Mouse (Mus musculus) neutrophil, adult 65 days (primary cell): ENCODE data around the gene Pygm. TPM values are rescaled to one million over a fixed set of nuclear protein-coding genes. Genes with fewer than 3 reads are reported as not detected.

ENCODE experiments used
- total RNA-seq: library from RNA; stranded (reverse); gene quantifications from 2 replicates; pipeline ENCODE4 v1.2.4, GENCODE M21; 2023

Pygm gene
- total RNA-seq = 22.1 and 26.7 TPM in 2 replicates

GRCm38 (mm10) chr19:6384128-6384527 lies at the start of gene Pygm:
Gene Pygm, plus strand, starts transcription at chr19:6384399.

DNA sequence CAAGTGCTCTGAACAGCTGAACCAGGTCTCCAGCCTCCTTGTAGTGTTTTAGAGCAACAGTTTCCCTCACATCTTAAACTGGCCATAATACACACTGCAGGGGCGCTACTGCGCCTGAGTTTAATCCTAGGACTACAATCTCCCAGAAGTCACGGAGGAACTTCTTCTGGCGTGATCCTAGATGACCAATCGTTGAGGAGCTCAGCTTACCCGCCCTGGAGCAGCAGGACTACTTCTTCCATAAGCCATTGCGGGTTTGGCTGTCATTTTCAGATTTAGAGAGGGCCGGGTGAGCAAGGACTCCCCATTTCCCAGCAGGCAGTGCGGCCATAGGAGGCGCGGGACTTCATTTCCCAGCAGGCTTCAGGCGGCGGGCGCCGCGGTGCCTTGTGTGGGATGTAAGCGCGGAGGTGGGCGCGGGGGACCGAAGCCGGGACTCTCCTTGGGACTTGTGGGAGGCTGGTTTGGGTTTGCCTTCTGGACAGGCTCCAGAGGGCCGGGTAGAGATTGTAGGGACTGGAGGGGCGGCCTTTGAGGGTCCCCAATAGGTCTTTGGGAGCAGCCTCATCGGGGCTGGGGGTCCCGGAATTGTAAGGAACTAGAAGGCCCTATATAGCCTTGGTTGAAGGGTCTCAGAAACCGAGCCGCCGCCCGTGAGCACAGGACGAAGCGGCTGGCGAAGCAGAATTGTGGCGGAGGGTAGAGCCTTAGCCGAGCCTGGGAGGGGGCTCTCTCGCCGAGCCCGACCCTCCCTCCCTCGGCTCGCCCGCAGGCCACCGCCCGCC lies 49.3 kb upstream of the Pygm start, which contains the start of gene Men1:
Men1 (plus strand) TSS at position 307 of the 785 bp plus-strand sequence.

DNA sequence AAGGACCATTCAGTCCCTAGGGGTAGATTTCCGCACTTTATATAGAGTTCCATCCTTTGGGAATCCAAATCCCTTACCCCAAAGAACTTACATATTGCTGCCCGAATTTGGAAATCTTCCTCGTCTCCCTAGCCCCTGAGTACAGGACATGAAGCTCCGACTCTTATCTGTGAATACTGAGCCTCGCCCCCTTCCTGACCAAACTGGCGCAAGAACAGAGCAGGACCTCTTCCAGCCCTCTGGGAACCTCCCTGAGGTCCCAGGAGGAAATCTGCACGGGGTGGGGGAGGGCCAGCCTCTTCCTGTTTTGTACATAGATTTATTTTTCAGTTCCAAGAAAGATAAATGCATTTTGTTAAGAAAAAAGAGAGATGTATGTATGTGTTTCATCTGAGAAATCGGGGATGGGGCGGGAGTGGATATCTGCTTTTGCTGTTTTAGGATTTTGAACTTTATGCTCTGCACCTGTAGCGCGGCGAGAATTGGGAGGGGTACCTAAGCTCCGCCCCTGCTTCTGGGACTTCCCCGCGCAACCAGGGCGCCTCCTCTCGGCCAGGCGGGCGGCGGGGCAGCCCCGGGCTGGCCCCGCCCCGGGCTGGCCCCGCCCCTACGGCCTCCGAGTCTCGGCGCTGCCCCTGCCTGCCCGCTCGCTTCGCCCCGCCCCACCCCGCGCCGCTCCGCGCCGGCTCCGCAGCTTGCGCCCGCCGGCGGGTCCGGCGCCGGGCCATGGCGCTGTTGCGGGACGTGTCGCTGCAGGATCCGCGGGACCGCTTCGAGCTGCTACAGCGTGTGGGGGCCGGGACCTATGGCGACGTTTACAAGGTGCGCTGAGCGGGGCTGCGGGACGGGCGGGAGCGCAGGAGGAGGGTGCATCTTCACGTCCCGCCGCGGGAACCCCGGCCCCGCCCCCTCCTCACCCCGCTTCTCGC lies 43.4 kb upstream of the Pygm start, which contains the start of gene Map4k2:
Map4k2 (plus strand) TSS at position 612 of the 929 bp plus-strand sequence.

GRCm38 (mm10) chr19:6363411-6364240 lies 20.6 kb upstream of the Pygm start, which contains the start of gene Sf1:
Gene Sf1, plus strand, starts transcription at chr19:6363690.

GRCm38 (mm10) chr19:6399285-6400095 lies 15.3 kb downstream of the Pygm start, which contains the start of gene Rasgrp2:
Gene Rasgrp2, plus strand, starts transcription at chr19:6399340.

DNA sequence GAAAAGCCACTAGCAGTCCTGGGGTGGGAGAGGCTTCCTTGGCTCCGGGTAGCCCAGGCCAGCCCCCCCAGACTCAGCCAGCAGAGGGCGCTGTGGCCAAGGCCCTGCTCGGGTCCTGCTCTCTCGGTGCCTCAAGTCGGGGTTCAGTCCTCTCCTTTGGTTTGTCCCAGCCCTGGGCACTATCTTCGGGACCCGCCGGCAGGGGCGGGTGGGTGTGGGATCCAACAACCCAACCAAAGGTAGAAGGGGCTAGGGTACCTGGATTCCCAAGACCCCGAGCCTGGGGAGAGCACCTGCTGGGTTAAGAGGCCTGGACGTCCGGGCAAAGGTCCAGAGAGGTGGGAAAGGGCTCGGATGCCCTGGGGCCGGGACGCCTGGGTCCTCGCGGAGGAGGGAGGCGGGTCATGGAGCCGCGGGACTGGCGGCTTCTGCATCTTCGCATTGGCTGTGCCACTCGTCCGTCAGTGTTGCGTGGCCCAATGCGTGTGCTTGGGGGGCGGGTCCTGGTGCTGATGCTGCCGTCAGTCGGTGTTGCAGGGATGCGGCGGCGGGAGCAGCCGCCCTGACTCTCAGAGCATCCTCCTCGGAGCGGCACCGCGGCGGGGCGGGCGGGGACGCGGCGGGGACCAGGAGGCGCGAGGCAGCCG lies 34.2 kb downstream of the Pygm start, which contains the start of gene Nrxn2:
Nrxn2 (plus strand) TSS at position 499 of the 647 bp plus-strand sequence.

Other genes starting within 250 kb of the Pygm start
- gene Batf2, start 243.4 kb upstream of the Pygm start, total RNA-seq = not detected in 2 replicates
- gene Arl2, start 242.9 kb upstream of the Pygm start, total RNA-seq = 7.5 and 9.2 TPM in 2 replicates
- not detected in 2 replicates for gene Majin, start 200.0 kb upstream of the Pygm start, total RNA-seq
- gene Gpha2, start 158.0 kb upstream of the Pygm start, total RNA-seq = not detected in 2 replicates
- gene Ppp2r5b, start 148.5 kb upstream of the Pygm start, total RNA-seq = 10.7 and 12.1 TPM in 2 replicates
- gene Atg2a, start 142.7 kb upstream of the Pygm start, total RNA-seq = 358 and 488 TPM in 2 replicates
- gene Ehd1, start 107.7 kb upstream of the Pygm start, total RNA-seq = 324 and 384 TPM in 2 replicates
- 13.6 and 16.9 TPM in 2 replicates for gene Cdc42bpg, start 77.9 kb upstream of the Pygm start, total RNA-seq
- gene Men1, start 49.4 kb upstream of the Pygm start, total RNA-seq = 15.3 and 16.6 TPM in 2 replicates
- gene Map4k2, start 43.3 kb upstream of the Pygm start, total RNA-seq = 420 and 482 TPM in 2 replicates
- 533 and 628 TPM in 2 replicates for gene Sf1, start 20.7 kb upstream of the Pygm start, total RNA-seq
- gene Rasgrp2, start 14.9 kb downstream of the Pygm start, total RNA-seq = 406 and 467 TPM in 2 replicates
- 0.16 and 0.25 TPM in 2 replicates for gene Nrxn2, start 34.3 kb downstream of the Pygm start, total RNA-seq
- not detected in 2 replicates for gene Slc22a12, start 158.6 kb downstream of the Pygm start, total RNA-seq